Mouse (Mus musculus) spleen, adult 18-20 months (tissue): ENCODE results near the gene Cdca4.

ENCODE experiments used
- DNase-seq, 2 experiments: peaks; one replicate each; pipeline ENCODE4 v3.0.0; 2022; ENCODE audit warnings: mixed read lengths in 2 of 2

The Cdca4 gene

DNA sequence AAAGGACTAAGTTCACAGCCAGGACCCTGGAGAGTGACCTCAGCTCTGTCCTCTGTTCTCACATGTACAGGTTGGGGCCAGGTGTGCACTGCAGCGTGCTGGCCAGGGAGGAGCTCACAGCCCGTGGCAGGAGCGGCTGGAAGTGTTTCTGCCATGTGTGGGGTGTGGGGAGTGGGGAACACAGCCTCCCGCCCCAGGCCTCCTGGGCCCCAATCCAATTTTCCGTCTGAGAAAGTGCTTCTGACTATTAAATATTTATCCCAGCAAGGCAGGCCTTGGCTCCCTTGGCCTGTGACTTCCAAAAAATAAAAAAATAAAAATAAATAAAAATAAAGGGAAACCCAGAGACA, 30.9 kb downstream of the Cdca4 start:
- DNase-seq = no peak

GRCm38 (mm10) chr12:112797672-112798331, 31.4 kb downstream of the Cdca4 start:
- no peak for DNase-seq

- DNase-seq = no peak
These were observed 32.4 kb downstream of the Cdca4 start for GRCm38 (mm10) chr12:112796551-112797510.

DNA sequence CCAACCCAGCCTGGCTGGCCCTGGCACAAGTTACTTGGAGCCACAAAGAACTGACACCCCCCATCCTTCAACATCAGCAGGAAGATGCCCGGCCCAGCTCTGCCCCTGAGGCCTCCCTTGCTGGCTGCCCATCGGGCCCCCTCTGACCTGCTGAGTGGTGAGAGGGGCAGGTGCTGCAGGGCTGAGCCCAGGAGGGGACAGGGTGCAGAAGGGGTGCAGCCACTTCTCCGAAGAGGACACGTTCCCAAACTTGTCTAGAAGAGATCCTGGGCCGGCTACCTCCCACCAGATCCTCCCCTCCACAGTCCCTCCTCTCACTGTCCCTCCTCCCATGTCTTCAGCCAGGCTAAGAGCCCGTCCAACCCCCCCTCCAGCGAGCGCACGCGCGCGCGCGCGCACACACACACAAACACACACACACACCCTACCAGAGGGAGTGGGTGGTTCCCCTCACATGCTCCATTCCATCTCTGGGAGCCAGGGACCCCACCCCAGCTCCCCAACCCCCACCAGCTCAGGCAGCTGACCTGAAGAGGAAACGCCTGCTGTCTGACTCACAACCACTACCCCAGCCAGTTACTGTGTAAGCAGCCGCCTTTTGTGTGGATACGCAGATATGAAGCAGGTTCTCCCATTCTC, 33.6 kb downstream of the Cdca4 start:
- DNase-seq = no peak

DNA sequence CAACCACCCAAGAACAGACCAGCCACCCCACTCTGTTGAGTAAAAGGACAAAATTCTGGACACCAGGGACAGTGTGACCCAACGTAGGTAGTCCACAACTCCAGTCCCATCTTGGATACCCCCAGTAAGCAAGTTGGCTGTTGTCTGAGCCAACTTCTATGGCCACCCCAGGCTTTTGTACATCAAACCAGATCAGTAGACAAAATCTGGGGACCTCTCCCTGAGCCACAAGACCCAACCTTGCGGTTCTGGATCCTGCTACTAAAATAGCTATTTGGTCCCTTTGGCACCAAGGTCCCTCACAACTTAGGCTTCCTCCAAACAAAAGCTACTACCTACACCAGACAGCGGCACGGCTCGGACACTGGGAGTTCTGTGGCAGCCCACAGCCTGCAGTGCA, 34.2 kb downstream of the Cdca4 start:
- no peak for DNase-seq

GRCm38 (mm10) chr12:112794356-112794816, 34.8 kb downstream of the Cdca4 start:
- DNase-seq = no peak

GRCm38 (mm10) chr12:112793601-112794355, 35.4 kb downstream of the Cdca4 start:
- DNase-seq = no peak

GRCm38 (mm10) chr12:112791026-112791425, 38.2 kb downstream of the Cdca4 start:
- no peak for DNase-seq

GRCm38 (mm10) chr12:112774481-112774880, 54.7 kb downstream of the Cdca4 start:
- DNase-seq = no peak

DNA sequence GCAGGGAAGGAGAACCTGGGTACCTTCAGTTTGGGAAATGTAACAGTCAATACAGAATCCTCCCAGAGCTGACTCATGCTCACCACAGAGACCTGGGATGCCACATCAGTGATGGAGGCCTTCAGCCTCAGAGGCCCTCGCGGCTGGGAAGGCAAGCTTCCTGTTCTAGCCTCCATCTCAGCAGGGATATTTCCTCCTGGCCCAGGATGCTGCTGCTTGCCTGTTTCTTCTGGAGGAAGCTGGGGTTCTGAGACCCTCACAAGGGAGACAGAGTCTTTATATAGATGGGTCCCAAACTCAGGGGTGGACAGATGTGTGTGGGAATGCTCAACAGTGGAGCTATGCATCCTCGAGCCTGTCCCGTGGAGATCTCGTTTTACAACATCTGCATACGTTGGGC, 55.2 kb downstream of the Cdca4 start:
- DNase-seq = no peak

DNA sequence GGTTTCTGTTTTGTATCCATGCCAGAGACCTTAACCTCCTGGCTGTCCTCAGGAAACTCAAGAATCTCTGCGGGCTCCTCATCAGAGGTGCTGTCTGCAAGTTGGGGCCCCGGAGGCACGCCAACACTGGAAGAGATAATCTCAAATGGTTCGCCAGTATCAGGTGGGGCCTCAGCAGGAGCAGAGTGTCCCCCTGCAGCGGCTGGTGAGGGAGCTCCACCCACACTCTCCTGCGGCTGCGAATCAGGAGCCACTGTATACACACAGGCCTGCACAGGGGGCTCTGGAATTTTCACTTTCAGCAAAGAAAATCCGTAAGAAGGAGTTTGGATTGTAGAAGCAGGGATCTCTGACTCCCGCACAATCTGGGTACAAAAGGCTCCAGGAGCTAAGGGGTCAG, 55.9 kb downstream of the Cdca4 start:
- DNase-seq = no peak

DNA sequence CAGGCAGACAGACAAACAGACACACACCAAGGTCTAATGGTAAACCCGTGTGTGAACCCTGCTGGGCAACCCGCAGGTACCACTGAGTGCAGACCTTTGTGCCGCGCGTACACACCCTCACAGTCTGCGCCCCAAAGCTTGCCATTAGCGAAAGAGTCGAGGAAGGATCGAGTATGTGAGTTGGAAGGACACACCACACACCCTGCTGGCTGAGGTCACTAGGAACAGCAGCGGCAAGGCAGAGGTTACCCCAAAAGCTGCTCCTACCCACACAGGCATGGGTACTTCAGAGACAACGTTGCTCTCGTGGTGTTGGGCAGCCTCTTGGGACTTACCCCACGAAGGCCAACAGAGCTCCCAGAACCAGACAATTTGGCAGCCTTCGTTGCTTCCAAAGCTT, 56.9 kb downstream of the Cdca4 start:
- DNase-seq = no peak

- no peak for DNase-seq
These were observed 58.8 kb downstream of the Cdca4 start for GRCm38 (mm10) chr12:112770396-112770795.
